Mouse (Mus musculus) bone marrow macrophage, adult 2 months (primary cell): ENCODE data around the gene Tcap.

ENCODE experiments used
- CTCF ChIP-seq: IDR thresholded peaks from 2 replicates; pipeline ENCODE4 v1.5.1; 2012; ENCODE audit warnings: low read depth, mild to moderate bottlenecking, low read length, moderate library complexity
- POLR2A ChIP-seq: IDR thresholded peaks from 2 replicates; pipeline ENCODE4 v1.6.1; 2012; ENCODE audit warnings: mild to moderate bottlenecking, low read depth, low read length, borderline replicate concordance

DNA sequence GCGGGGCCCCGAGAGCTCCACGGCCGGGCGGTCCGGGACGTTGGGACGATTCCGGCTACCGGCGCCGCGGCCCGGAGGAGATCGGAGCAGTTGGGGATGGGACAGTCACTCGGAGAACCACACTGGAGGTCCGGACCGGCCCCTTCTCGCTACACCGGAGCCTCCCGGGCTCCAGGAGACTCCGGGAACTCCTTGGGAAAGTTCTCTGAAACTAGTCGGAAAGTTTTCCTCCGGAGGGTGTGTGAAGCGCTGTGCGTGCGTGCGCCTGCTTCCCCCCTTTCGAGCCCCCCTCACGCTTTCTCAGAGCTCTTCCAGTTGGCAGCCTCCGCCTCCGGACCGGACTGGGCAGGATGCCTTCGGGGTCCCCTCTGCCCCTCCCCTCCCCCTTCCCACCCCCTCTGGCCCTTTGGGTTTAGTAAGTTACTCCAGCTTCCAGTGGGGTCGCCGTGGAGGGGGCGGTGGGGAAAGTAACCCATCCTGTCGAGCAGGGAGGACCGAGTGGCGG, 29.2 kb downstream of the Tcap start:
- TF ChIP-seq POLR2A (no peak), CTCF (no peak)
